Mouse (Mus musculus) MEL-GATA-1-ER (cell line): ENCODE measurements around the gene Scin.
"Not testable (repeated sequence)": the region's sequence is repeated elsewhere in the genome, so short reads cannot be mapped to it uniquely, and the experiment has no call there.

ENCODE experiments used
- DNase-seq: peaks from one replicate; pipeline ENCODE4 v3.0.0-alpha.2; 2012; ENCODE audit warnings: low read depth; ENCODE audit errors: extremely low read depth

The Scin gene

GRCm38 (mm10) chr12:40133573-40134271 lies at the start of gene Scin:
Gene Scin, minus strand, starts transcription at chr12:40134228.
- no peak for DNase-seq

DNA sequence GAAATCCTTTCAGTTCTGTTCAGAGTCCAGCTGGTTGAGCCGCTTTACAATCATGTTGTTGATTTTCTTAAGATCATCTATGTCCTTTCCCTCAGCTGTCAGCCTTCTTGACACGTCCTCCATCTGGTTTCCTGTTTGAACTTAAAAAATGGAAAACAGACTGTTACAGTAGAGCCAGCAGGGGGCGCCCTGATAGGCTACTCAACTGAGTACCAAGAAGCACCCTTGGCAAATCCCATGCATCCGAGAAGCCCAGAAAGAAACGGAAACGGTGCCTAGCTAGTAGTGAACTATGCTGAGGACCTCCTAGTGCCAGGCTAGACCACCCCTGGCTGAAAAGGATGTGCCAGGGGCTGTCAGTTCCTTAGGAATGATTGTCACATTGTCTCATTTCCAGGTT lies 43.1 kb upstream of the Scin start:
- DNase-seq: peak; percentile 43

GRCm38 (mm10) chr12:40176158-40176557 lies 42.1 kb upstream of the Scin start:
- no peak for DNase-seq

DNA sequence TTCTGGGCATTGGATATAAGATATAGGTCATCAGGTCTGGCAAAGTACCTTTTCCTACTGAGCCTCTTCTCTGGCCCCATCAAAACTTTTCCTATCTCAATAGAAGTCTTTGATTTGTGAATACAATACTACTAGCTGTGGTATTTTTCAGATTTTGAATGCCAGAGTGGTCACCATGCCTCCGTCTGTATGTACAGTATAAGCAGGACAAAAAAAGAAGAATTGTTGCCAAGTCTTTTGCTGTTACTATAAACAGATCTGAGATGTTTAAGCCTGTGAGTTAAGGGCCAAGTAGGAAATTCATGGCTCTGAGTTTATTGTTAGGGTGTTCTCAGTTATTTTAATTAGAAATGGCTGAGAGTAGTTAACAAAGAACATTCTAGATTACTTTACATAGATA lies 41.1 kb upstream of the Scin start:
- DNase-seq: not testable (repeated sequence)

GRCm38 (mm10) chr12:40171637-40172036 lies 37.6 kb upstream of the Scin start:
- peak; percentile 72 for DNase-seq

DNA sequence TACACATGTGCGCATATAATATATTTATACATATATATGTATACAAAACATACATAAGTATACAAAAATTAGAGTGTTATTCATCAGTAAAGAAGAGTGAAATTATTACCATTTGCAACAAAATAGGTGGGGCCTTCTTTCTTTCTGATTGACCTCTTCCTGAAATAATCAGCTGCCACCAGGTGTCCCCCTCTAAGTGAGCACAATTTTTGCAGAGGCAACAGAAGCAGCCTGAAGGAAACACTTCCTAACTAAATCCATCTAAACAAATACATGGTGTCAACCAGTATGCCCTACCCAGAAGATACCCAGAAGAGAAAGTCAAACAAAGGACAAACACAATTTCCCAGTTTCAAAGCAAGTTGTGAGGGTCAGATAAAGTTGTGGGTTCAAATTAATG lies 35.6 kb upstream of the Scin start:
- DNase-seq: no peak

DNA sequence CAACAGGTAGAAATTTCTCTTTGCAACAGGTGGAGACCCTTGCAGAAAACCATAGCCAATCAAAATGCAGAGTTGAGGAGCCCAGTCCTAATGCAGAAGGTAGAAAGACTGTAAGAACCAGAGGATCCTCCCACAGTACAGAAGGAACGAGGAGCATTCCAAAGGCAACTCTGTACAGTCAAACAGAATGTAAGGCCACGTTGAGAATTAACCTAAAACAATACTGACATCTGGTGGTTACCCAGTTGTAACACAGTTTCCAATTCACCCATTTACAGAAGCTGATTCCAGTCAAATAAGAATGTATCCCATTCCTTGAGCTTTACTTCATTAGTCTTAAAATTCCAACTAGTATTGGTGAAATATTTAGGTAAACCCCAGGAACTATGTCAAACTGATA lies 30.6 kb upstream of the Scin start:
- peak; percentile 33 for DNase-seq

- no peak for DNase-seq
Observed at GRCm38 (mm10) chr12:40160777-40161176, 26.7 kb upstream of the Scin start.

DNA sequence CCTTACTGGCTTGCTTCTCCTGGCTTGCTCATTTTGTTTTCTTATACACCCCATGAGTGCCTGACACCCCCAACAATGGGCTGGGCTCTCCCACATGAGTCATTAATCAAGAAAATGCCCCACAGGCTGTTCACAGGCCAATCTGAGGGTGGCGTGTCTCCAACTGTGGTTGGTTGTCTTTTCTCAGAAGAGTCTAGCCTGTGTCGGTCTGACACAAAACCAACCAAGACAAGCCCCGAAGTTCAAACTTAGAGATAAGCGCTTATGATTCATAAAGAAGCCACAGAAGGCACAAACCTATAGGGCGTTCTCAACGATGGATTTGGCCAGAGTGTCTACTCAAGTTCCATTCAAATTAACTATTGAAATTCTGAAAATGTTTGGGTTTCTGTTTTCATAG lies 20.2 kb upstream of the Scin start:
- peak; percentile 39 for DNase-seq

DNA sequence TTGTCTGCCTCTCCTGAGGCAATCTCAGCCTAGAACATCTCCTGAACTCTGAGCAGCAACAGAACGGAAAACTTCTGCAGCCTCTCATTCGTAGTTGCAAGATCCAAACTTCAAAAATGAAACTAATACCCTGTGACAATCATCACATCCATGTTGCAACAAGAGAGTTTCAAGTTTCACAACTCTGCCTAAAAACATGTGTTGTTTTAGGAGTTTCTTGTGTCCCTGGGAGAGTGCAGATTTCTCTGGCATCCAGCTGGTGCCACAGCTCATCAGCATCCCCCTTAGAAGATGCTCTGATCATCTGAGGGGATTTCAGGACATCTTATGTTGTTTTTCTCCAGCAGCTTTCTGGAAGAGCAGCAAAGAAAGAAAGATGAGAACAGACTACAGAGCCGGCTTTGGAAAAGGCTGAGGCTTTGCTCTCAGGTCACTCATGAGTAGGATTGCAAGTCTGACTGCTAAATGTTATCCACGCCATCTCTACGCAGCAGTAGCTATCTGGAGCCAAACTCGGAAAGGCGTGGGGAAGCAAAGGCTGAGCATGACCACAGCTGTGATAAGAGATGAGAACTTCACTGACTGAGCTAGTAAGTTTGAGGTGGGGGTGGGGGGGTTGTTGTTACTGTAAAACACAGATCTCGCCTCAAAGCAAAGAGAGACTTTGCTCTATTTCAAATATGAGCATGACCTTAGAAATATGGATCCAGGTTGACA lies 18.5 kb upstream of the Scin start:
- no peak for DNase-seq

- no peak for DNase-seq
Observed at GRCm38 (mm10) chr12:40147319-40147718, 13.3 kb upstream of the Scin start.

GRCm38 (mm10) chr12:40146510-40146909 lies 12.5 kb upstream of the Scin start:
- no peak for DNase-seq

DNA sequence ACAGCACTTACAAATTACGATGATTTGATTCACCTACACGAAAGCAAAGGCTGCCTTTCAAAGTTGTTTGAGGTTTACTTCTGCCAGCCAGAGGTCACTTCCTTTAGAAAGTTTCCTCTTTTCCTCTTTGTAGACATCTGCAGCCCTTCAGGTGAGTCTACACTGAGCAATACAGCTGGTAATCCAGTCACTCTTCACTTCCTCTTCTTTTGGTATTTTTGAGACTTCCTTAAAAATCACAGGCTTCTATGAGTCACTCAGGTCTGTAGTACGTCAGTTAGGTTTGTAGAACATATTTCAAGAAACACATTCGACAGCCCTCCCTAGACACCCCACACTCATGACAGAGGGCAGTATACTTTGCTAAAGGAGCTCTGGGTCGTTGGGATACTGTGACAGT lies 6.7 kb upstream of the Scin start:
- peak; percentile 18 for DNase-seq

DNA sequence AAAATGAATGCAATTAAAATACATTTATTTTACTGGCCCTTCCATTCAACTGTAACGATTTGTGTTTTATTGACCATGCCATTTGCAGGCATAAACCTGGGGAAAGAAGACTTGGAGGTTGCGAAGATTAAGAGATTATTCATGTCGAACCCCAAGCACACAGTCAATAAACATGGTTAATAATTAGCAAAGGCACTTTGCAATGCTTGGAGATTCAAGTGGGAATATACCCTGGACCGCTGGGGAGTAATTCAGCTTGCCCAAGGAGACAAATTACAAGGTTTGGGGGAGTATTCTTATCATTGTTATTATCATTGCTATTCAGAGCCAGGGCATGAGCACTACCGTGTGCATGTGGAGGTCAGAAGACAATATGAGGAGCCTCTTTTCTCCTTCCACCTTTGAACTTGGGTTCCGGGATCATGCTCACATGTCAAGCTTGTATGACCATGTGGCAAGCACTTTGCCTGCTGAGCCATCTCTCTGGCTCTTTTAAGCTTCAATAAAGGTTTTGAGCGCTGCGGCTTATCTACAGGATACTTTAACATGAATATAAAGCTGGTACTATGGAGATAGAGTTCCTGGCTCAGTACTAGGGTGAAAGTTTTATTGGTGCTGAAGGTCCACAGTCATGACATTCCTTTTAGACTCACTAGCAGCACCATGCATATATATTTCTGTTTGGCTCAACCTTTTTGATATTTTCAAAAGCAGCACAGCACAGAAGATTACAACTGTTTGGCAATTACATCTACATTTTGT lies 5.6 kb upstream of the Scin start:
- DNase-seq: no peak

GRCm38 (mm10) chr12:40134529-40134928 lies 501 bp upstream of the Scin start:
- no peak for DNase-seq

DNA sequence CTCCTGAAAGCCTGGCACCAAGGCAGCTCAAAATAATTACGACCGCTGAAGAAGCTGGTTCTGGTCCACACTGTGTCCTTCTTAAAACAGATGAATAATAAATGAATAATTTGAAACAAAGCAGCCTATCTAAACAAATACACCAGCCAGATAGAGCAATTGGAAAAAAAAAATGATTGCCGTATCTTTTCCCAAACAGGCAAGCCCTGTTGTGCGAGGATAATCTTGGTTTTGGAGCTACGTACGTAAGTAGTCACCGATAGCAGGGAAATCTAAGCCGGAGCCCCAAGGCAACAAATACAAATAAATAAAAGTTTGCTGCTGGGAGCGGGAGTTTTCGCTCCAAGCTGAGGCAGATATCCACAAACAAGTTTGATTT lies 845 bp downstream of the Scin start:
- DNase-seq: no peak

GRCm38 (mm10) chr12:40118872-40119271 lies 15.2 kb downstream of the Scin start:
- no peak for DNase-seq

- no peak for DNase-seq
Observed at GRCm38 (mm10) chr12:40117045-40117444, 17.0 kb downstream of the Scin start.

DNA sequence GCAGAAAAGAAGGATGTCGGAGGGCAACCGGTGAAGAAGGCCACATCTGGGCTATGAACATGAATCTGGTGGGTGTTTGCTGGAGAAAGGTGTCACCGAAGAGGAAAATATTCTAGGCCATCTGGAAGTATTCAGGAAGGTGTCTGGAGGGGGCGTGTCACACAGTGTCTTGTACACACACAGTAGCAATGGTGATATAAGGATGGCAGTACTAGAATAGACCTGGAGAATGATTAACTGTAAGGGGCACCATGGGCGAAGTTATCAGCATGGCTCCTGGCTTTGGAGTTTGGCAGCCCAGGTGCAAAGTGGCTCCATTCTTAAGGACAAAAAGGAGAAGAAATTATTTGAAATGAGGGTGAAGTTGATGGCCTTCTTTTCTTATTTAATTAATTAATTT lies 17.8 kb downstream of the Scin start:
- DNase-seq: no peak

- DNase-seq: no peak
Observed at GRCm38 (mm10) chr12:40114883-40115282, 19.1 kb downstream of the Scin start.

DNA sequence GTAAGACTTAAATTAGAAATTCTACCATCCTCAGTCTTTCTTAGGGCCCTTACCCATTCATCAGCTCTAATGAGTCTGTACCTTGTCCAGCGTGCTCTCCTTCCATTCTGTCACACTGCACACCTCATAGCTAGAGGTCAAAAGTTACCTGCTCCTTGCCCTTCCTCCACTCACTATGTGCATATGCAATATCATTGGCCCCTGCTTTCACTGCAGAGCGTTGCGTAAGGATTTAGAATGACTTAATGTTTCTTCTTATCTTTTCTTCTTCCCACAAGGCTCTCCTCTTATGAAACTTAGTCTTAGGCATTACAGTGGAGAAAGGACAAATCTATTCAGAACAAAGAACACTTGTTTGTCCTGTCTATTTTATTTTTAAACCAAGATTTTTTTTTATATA lies 20.0 kb downstream of the Scin start:
- DNase-seq: no peak

DNA sequence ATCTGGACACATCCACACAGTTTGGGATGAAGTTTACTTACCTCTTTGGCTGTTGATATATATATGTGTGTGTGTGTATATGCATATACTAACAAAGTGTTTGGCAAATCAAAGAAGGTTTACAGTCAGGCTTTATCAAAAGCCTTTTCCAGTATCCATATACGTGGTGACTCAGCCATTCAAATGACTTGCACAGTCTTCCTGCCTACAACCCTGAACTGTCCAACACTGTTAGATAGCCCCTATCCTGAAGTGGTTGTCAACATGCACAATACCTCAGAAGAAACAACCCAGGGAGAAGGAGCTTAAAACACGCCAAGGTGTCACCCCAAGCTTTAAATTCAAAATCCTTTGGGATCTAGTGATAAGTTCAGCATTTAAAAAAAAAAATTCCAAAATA lies 20.4 kb downstream of the Scin start:
- DNase-seq: no peak
